Mouse (Mus musculus) heart, adult 2 months (tissue): ENCODE measurements around the gene Nf2.

ENCODE experiments used
- CTCF ChIP-seq: fragments of 200-600 bp; IDR thresholded peaks from 2 replicates; pipeline ENCODE4 v1.8.1; 2022; ENCODE audit warnings: antibody characterized with exemption, mild to moderate bottlenecking, moderate library complexity
- POLR2A ChIP-seq: fragments of 200-500 bp; IDR thresholded peaks from 2 replicates; pipeline ENCODE4 v1.6.1; 2011; ENCODE audit warnings: mild to moderate bottlenecking, low read depth, low read length, control low read depth; ENCODE audit not compliant: insufficient read depth

GRCm38 (mm10) chr11:4821492-4822445 is 27.6 kb downstream of the Nf2 start:
- TF ChIP-seq CTCF, result peak; percentile 70
- no peak for TF ChIP-seq POLR2A
